Mouse (Mus musculus): ENCODE measurements around the gene Mki67. TPM values are rescaled to one million over a fixed set of nuclear protein-coding genes. Genes with fewer than 3 reads are reported as not detected.
A peak's percentile ranks its signal among the peaks of the same experiment; 100 is the strongest.

The Mki67 gene
- total RNA-seq (2021) = 10 to 100 TPM; 11.1 to 12.8 TPM
- long read RNA-seq, experiment 1, partial matches to known transcripts = 2 of 2 reads
- long read RNA-seq, experiment 1, other reads (novel, unspliced or antisense) = 0 of 2 reads
- long read RNA-seq, experiment 2, partial matches to known transcripts = 1 of 3 reads
- long read RNA-seq, experiment 2, other reads (novel, unspliced or antisense) = 2 of 3 reads

DNA sequence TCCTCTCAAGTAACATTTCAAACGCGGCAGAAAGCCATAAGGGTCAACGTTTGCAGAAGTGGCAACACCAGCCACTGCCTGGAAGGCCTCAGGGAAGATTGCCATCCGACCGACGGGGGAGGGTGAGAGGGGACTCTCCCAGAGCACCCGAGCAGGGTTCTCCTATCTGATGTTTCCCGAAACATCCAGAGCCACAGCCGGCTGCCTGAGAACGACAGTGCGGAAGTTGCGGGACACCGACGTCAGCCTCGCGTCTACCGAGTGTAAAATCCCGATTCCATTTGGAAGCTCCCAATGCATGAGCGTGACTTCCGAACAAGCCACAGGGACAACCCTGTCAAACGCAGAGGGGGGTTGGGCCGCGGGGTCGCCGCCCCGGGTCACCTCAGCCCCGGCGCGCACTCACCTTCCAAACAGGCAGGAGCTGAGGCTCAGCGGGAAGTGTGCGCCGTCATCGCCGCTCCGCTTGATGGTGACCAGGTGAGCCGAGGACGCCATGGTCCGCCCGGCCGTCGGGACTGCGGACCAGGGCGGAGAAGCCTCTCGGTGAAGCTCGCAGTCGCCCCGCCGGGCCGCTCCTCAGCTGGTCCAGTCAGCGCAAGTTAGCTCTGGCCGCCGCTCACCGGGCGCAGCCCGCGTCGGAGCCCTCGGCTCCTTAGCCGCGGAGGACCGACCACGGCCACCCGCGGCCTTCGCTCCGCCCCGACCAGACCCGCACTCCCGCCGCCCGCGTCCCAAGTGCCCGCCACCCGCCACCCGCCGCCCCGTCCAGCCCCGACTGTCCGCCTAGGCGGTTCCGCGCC is at the start of gene Mki67:
Gene Mki67, minus strand, starts transcription at position 720 of the 803 bp plus-strand sequence.
- intact Hi-C loops (cut with DNase I; ENCODE audit: low total_unique reads) = no loop called here
- DNase-seq = peak; percentile 21

DNA sequence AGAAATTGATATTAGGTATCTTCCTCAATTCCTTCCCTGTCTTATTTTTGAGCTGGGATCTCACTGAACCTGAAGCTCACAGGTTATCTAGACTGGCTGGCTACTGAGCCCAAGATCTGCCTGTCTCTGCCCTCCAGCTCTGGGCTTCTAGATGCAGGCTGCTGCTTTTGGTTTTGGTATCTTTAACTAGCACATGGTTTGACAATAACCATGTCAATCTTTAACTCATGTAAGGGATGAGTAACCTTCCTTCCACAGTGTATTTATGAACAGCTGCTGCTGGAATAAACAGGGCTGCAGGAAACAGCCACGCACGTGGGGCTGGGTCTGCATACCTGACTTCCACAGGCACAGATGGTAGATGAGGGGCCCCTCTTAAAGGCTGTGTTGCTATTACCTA is 47.1 kb upstream of the Mki67 start:
- intact Hi-C loops (cut with DNase I; ENCODE audit: low total_unique reads) = no loop called here
- DNase-seq = no peak

DNA sequence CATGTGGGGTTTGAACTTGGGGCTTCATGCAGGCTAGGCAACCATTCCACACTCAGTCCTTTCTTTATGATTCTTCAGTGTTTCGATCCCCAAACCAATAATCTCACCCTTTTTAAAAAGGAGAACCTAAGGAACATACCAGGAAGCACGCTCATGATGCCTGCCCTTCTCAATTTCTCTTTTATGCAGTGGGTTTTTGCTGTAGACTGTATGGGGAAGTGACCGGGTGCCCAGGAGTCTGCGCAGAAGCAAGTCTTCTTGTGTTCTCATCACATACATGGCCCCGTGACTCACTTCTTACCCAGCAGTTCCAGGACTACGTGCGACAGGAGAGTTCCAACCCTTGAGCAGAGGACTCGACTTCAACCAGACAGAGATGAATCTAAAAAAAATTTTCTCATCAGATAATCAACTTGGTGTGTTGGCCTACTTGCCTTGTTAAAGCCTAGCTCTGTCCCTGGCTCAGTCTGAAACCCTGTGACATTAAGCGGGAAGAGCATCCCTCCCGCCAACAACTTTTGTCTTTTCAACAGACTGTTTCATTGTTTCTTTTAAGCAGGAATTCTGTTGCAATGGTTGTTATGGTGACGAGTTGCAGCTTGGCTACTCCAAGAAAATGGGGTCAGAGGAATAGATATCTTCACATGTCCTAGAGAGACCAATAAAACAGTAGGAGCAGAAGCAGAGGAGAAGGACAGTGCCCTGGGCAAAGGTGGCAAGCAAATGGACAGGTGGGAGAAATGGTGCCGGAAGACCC is 42.8 kb upstream of the Mki67 start:
- intact Hi-C loops (cut with DNase I; ENCODE audit: low total_unique reads) = no loop called here

DNA sequence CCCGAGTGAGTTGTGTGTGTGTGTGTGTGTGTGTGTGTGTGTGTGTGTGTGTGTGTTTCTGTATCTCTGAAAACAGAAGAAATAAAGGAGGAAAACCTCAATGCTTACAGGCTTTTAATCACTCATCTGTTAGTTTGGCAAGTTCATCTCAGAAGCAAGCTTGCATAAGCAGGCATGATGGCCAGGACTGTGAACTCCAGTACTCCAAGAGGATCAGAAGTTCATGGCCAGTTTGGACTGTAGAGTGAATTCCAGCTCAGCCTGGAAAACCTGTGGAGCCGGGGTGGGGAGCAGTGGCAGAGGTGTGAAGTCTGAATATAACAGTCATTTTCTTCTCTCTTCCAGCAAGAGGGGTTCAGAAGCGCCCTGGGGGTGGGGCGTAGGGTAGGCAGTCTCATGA is 42.0 kb upstream of the Mki67 start:
- intact Hi-C loops (cut with DNase I; ENCODE audit: low total_unique reads) = no loop called here
- DNase-seq = no peak

More for the DNA sequence above, 42.8 kb upstream of the Mki67 start:
- DNase-seq = no peak

DNA sequence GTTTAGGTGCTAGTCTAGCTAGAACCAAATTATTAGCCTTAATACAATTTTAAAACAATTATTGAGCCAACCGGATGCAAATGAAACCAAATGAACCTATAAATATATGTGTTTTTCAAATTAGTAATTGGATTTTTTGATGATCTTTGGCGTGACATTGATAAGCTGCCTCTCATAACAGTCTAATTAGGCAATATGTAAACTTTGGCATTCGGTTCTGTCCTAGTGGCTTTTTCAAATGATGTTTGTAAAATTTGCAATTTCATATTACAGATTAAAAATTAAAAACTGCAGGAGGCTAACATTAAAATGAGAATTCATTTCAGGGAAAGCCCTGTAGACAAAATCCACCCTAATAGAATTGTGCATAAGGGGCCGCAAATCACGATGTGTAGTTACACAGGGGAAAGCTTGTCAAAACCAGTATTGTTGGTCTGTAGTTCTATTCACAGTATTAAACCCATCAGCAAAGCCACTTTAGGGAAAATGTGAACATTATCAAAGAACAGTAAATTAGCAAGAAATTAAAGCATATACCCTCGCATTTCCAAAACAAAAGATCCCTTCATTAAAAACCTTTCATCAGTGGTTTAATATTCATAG is 40.9 kb upstream of the Mki67 start:
- DNase-seq = no peak
- intact Hi-C loops (cut with DNase I; ENCODE audit: low total_unique reads) = no loop called here

DNA sequence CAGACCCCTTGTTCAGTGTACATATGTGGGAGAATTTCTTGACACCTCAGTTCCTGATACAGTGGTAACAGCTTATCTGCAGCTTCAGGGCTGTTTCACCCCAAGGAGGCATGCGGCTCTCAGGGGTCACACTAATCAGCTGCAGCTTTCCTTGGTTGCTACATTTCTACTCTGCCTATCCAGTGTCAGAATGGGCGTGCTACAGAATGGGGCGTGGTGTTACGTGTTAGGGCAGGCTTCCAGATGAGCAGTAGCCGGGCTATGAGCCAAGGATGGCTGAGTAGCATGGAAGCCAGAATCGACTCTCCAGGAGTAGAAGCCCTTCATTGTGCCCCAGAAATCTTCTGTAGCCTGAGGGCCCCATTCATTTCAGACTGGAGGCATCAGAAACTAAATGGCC is 32.8 kb upstream of the Mki67 start:
- intact Hi-C loops (cut with DNase I; ENCODE audit: low total_unique reads) = no loop called here

DNA sequence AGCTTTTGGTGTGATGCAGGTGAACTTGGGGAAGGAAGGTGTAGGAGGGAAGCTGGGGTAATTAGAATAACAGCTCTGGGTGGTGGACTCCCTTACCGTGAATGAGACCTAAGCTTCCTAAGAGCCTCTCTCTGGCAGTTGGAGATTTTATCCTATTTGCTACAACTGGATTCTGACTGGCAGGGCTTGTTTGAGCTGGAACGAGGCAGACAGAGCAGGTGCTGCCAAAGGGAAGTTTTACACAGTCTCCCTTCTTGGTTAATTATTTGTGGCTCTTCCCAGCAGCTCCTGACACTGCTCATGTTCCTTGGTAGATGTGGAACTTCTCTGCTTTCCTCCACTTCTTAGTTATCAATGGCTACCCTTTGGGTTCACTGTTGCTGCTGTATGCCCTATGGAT is 30.9 kb upstream of the Mki67 start:
- intact Hi-C loops (cut with DNase I; ENCODE audit: low total_unique reads) = no loop called here
- no peak for DNase-seq

More for the DNA sequence above, 32.8 kb upstream of the Mki67 start:
- DNase-seq = peak; percentile 47

DNA sequence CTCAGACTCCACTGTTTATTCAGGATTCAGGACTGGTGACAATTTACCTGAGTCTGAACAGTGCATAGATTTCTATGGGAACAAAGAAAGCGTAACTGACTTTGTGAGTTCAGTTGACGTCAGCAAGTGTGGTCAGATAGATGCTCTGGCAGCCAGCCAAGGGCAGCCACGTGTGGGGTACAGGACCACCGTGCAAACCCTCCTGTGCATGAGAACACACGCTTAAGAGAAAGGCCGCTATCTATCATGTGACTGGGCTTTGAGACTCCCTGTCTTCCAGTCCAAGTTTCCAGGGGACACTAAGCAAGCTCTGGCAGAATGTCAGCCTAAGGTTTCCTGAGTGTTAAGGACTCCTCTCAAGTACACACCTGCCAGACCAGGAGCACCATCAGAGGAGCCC is 30.4 kb upstream of the Mki67 start:
- no peak for DNase-seq
- intact Hi-C loops (cut with DNase I; ENCODE audit: low total_unique reads) = no loop called here

DNA sequence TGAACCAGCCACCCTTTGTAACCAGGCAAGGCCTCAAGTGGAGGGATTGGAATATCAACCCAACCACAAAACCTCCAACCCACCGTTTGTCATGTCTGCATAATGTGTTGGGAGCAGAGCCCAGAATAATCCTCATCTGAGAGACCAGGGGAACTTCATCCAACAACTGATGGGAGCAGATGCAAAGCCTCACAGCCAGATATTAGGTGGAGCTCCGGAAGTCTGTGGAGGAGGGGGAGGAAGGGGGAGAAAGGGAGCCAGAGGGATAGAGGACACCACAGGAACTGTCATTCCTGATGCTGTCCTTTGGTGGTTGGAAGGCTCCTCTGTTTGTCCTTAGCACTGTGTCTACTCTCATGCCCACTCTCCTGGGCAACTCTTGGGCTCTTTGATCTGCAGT is 28.9 kb upstream of the Mki67 start:
- DNase-seq = peak; percentile 42
- intact Hi-C loops (cut with DNase I; ENCODE audit: low total_unique reads) = no loop called here

DNA sequence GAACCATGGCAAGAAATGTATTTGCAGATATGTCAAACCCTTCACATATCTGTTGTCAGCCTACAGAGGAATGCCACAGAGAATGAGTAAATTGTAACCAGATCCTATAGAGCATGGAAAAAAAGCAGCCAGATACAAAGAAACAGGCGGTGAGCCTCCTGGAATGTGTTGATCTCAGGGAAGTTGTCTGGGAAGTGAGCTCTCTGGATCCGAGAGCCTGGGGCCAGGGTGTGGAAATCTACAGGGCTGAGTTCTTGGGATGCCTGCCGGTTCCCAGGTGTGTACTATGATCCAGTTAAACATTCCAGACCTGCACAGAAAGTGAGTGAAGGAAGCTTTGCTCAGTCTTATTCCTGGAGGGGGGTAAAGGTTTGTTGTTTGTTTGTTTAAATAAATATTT is 24.3 kb upstream of the Mki67 start:
- intact Hi-C loops (cut with DNase I; ENCODE audit: low total_unique reads) = no loop called here
- no peak for DNase-seq

DNA sequence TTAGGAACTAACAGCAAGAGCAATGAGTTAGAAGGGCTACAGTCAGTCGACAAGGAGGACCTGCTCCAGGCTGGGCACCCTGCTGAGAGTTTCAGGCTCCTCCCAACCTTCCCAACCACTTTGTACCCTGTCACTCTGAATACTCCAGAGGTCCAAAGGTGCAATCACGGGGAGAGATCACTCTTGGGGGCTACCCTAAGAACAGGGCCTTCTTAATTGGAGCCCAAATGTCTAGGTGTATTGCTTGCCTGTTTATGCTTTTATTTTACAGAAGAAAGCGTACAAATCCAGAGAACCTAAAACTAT is 20.4 kb upstream of the Mki67 start:
- intact Hi-C loops (cut with DNase I; ENCODE audit: low total_unique reads) = loop anchor here (5.0 to 10.0 kb wide), 2 partner anchors 54 to 202 kb away; partner anchors contain the start of gene Ptpre
- DNase-seq = no peak

DNA sequence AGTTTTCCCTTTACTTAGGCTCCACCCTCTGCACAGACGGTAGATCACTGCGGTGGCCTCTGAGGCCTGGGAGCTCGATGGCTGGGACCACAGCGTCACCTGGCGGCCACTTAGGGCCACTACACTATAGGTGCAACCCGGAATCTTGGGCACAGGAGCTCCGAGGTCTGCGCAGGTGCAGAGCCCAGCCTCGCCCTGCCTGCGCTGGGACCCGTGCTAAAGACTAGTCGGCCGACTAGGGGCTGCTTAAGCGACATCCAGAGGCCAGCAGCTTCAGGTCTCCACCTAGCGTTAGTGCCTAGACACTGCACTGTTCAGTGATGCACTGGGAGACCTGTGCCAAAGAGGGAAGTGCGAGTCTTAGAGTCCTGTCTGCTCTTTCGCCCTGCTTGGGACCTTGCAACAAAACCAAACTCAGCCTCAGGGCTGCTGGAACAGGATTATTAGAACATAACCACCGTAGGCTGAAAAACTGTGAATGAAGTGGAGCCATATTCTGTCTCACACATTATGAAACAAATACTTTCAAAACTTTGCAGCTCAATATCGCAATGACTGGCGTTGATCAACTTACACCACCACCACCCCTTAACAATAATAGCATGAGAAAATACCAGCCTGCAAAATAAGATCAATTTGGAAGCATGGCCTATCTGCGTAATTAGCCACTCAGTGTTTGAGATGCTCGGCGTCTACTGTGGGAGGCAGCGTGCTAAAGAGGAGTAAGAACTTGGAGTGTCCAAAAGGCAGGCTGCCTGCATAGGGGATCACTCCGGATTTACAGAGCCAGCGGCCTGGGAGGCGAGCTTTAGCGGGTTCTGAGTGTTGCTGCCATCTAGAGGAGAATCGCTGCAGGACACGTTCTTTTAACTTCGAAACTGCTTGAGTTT is 19.8 kb upstream of the Mki67 start:
- DNase-seq = peak; percentile 77
- intact Hi-C loops (cut with DNase I; ENCODE audit: low total_unique reads) = loop anchor here (5.0 to 10.0 kb wide), 2 partner anchors 54 to 201 kb away; partner anchors contain the start of gene Ptpre

DNA sequence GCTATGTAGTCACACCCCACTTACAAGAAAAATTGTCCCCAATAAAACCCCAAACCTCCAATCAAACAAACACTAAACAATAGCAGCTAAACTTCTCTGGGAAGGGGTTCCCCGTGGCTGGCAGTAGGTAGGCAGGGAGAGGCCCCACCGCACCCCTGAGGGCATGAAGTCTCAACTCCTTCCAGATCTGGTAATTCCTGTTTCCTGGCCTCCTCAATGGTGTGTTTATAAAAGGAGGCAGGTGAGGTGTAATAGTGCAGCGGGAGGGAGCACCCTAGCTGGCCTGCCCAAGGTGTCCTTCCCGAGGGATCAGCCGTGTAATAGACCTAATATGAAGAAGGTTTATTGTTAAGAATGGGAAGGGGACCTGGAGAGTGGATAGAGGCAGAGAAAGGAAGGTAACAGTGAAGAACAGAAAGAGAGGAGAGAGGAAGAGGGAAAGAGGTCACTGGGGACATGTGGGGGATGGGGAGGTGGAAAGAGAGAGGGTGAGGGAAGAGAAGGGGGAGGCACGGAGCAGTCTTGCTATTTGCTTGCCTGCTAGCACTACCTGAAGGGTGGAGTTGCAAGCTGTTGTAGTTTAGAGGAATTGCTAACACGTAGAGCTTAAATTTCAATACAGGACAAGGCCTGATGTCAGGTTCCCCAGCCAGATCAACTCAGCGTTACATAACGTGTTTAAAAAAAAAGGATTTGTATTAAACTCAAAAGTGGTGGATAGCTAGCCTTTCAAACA is 18.9 kb upstream of the Mki67 start:
- no peak for DNase-seq
- intact Hi-C loops (cut with DNase I; ENCODE audit: low total_unique reads) = loop anchor here (5.0 to 10.0 kb wide), 2 partner anchors 53 to 200 kb away; partner anchors contain the start of gene Ptpre

DNA sequence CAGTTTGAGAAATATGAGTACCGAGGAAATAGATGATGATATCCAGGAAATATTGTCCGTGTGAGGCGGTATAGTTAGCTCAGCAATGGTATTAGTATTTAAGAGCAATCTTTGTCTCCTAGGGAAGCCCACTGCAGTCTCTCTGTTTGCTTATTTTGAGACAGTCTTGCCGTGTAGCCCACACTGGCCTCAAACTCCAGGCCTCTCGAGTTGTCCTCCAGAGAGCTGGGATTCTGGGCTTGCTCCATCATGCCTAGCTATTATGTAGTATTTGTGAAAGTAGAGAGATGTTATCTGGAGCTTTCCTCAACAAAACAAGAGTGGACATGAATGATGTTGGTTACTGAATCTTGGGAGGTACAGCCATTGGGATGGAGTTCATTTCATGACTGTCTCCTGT is 18.2 kb upstream of the Mki67 start:
- no peak for DNase-seq
- intact Hi-C loops (cut with DNase I; ENCODE audit: low total_unique reads) = loop anchor here (10.0 kb wide), 1 partner anchor 200 kb away; the partner anchor contains the start of gene Ptpre

DNA sequence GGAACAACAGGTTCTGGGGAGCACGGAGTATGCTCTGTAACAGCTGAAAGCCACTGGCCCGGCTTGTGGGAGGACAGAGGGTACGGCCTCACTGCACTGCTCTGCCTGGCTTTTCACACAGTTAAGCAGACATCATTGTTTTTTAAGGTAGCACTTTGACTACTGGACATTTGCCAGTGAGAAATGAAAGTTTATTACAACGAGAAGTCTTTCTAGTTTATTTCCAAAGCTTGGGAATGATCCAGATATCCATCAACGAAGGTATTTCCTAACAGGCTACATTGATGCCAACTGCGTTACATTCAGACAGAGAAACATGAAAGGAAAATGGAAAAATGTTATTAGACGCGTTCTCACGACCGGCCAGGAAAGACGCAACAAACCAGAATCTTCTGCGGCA is 11.9 kb upstream of the Mki67 start:
- DNase-seq = no peak
- intact Hi-C loops (cut with DNase I; ENCODE audit: low total_unique reads) = no loop called here

DNA sequence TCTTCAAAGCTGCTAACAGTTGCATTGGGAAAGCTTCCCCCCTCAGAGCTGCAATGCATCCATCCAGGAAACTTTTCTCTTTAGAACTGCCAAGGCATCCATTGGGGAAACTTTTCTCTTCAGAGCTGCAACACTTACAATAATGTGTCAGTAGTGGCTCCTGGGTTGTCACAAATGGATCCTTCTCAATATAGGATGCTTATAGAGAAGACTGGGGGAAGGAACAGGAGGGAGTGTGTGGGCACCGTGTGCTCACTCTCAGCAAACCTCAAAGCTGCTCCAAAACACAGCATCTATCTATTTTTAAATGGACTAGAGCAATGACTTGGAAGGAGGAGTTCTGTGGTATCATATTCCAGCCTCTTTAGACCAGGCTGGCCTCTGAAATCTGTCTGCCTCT is 10.5 kb upstream of the Mki67 start:
- intact Hi-C loops (cut with DNase I; ENCODE audit: low total_unique reads) = no loop called here

DNA sequence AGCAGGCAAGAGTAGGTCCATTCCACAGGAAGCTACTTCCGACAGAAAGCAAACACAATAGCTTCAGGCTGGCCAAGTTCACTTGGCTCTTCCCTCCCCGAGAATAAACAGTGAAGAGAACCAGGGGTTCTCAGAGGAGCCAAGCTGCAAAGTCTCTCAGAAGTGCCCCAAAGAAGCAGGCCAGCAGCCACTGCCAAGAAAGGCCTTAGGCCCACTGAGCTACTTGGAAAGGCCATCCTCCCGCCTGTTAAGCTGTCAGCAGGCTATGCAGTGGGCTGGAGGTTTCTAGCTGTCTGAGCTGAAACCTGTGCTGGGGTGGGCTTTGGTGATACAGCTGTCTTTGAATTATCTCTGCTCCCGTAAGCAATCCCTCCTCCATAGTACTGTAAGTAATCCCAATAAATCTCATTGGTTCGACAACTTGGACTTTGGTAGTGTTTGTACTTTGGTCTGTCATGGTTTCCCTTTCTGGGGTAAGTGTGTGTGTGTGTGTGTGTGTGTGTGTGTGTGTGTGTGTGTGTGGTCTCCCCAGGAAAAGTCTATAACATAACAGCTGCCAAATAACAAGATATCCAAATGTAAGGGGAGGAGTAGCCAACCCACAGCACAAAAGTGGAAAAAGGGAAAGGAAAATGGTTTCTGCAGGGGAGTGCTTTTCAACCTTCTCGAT is 7.6 kb upstream of the Mki67 start:
- no peak for DNase-seq
- intact Hi-C loops (cut with DNase I; ENCODE audit: low total_unique reads) = no loop called here

More for the DNA sequence above, 10.5 kb upstream of the Mki67 start:
- no peak for DNase-seq

Data from gastrocnemius, postnatal 14 days (tissue).